Mouse (Mus musculus) embryo, embryonic 11.5 days (tissue): ENCODE measurements around the gene Zfp706.

Experiments
- DNase-seq: peaks from one replicate; pipeline ENCODE4 v3.0.0-alpha.2; 2012; ENCODE audit warnings: low read depth, low spot score

The Zfp706 gene

GRCm38 (mm10) chr15:37007233-37007958 lies at the start of gene Zfp706:
Gene Zfp706, minus strand, starts transcription at chr15:37007773.
- peak; percentile 97 for DNase-seq

GRCm38 (mm10) chr15:37054582-37054981 lies 47.0 kb upstream of the Zfp706 start:
- no peak for DNase-seq

DNA sequence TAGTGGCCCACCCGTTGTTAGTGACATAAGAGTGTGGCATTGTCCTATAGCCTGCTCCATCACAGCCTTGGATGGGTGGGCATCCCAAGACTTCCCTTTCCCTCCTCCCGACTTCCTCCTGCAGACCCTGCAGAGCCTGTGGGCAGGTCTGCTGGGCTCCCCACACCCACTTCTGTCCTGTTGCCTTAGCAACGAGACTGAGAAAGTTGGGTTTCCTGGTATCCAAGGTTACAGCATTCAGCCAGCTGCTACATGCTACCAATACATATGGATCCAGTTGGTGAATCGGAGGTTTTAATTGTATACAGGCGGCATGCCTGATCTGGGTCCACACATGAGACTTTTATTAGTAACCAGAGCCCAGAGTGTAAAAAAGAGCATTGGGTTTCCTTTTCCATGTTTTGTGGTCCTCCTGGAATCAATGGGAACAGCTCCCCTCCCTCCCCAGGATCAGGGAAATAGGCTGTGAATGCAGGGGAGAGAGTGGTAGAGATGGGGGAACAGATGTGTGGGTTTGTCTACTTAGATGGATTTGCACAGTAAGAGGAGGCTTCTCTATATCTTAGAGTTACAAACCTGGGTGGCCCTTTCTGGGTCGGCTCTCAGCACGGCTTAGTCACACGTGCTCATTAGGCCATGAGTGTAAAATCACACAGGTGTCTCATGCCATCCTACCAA lies 45.7 kb upstream of the Zfp706 start:
- peak; percentile 57 for DNase-seq

DNA sequence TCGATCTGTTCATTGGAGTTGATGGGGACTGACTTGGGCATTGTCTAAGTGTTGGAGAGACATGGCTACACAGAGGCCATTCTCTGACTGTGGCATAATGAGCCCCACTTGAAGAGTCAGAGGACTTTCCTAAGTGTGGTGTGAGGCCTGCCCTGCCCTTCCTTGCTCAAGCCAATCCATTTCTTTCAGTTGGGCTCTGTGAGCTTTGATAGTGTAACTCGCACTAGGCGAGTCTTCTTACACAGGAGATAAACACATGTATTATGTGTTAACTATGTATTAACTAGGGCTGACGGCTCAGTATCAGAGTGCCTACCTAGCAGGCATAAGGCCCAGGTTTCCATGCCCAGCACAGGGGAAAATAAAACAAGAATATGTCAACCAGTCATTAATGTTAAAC lies 39.8 kb upstream of the Zfp706 start:
- no peak for DNase-seq

DNA sequence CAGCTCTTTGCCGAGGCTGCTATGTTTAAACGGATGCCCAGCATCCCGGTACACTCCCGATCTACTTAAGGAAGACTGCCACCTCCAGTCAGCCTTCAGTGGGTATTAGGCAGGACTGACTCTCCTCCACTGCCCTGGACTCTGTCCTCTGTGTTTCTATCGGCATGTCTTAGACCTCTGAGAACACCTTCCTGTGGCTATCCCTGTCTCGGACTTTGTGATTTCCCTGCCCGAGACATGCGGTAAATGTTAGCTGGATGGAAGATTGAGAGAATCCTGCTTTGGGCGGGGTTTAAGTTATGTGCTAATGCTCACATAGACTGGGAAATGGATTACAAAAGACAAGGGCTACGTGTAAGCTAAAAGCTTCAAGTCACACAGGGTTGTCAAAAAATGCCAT lies 39.0 kb upstream of the Zfp706 start:
- no peak for DNase-seq

DNA sequence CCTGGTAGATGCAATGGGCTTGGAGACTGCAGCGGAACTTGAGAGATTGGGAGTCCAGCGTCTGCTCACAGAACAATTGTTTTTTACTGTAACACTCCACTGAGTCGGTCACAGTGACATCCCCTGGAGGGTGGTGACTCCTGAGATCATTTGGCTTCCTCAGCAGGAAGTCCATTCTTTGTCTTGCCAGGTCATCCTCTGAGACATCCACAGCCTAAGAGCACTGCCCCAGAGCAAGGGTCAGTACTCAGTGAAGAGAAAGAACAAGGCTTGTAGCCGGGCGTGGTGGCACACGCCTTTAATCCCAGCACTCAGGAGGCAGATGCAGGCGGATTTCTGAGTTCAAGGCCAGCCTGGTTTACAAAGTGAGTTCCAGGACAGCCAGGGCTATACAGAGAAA lies 38.6 kb upstream of the Zfp706 start:
- DNase-seq = no peak

- no peak for DNase-seq
These were observed 37.9 kb upstream of the Zfp706 start for GRCm38 (mm10) chr15:37045456-37045855.

DNA sequence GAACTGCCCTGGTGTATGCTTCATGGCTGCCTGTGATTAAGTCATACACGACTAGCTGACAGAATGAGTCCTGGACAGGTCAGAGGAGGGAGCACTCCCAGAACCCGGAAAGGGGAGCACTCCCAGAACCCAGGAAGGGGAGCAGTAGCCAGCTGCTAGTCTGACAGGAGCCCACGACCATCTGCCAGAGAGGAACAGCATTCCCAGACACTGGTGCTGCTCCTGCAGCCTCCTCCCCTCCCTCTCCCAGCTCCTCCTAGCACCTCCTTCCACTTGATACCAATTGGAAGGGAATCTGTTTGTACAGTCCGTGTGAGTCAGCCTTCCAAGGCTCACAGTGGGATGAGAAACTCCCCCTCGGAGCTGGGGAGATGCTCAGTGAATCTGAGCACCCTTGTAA lies 35.0 kb upstream of the Zfp706 start:
- DNase-seq = no peak

DNA sequence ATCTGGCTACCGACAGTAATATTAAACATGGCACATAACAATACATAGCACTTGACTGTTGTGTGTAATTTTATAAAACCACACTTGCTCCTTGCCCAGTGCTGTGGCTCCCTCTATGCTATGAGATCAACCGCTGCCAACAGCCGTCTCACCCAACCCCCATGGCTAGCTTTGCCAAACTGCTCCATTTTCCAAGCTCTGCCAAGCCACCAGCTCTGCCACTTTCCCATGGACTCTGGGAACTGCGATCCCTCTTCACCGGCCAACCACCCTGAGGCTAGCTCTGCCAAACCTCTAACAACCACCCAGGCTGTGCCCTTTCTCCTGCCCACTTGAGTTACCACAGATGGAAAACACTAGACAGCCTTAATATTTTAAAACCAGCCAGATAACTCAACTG lies 33.6 kb upstream of the Zfp706 start:
- no peak for DNase-seq

GRCm38 (mm10) chr15:37038666-37039065 lies 31.1 kb upstream of the Zfp706 start:
- DNase-seq = no peak

GRCm38 (mm10) chr15:37037704-37038103 lies 30.1 kb upstream of the Zfp706 start:
- DNase-seq = no peak

GRCm38 (mm10) chr15:37036481-37037156 lies 29.0 kb upstream of the Zfp706 start:
- no peak for DNase-seq

DNA sequence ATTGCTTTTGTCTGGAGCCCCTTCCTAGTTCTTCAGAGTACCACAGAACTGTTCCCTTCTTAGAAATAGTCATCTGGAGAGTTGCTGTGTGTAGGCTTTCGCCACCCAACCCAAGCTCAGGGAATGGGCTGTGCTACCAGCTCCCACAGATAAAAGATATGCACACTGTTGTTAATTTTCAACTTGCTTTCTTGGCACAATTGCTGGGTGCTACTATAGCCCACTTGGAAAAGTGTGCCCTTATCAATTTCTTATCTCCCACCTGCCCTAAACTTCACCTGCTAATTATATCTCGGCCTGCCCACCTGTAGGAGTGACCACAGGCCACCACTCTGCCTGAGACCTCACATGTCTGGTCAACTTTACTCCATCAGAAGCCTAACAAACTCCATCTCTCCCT lies 26.6 kb upstream of the Zfp706 start:
- DNase-seq = no peak

DNA sequence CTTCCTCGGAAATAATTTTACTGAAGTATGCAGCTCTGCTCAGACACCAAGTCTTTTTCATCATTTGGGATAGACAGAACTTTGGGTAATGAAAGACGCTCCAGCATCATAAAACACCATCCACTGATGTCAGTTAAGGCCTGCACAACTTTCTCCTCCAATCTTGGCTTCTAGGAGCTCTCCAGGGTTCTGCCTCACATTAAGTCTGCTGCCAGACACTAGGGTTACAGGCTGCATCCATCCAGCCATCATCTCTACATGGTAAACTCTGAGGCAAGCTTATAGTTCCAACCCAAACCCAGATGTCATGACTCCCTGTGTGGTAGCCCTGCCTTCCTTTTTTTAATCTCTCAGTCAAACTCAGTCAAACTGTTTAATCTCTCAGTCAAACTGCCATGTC lies 25.9 kb upstream of the Zfp706 start:
- DNase-seq = no peak

DNA sequence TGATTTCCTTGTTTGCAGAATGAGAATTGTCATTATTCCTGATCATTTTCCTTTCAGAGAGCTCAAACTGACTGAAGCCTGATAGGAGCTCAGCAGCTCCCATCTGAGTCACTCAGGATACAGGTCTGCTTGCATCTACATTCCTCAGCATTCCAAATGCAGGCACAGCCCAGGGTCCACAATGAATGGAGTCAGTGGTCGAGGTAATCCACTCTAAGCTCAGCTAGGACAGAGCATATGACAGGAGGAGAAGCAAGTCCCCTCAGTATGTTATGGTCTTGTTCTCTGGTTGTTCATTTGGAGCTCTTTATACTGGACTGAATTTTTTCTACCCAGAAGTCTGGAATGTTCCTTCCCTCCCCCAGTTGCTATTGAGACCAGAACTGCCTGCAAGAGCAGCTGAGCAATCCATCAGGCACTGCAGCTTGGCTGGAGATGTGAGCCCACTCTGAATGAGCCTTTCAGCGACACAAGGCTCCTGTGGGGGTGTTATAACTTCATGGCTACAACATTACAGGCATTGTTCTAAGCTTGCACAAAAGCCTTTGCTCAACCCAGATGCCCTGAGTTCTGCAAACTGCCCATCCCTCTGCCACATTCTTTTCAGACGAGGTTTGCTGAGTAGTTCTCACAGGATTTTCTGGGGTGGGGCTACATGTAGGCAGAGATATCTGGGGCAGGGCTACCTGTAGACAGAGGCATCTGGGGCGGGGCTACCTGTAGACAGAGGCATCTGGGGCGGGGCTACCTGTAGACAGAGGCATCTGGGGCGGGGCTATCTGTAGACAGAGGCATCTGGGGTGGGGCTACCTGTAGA lies 24.0 kb upstream of the Zfp706 start:
- DNase-seq = no peak

GRCm38 (mm10) chr15:37030929-37031328 lies 23.4 kb upstream of the Zfp706 start:
- no peak for DNase-seq

DNA sequence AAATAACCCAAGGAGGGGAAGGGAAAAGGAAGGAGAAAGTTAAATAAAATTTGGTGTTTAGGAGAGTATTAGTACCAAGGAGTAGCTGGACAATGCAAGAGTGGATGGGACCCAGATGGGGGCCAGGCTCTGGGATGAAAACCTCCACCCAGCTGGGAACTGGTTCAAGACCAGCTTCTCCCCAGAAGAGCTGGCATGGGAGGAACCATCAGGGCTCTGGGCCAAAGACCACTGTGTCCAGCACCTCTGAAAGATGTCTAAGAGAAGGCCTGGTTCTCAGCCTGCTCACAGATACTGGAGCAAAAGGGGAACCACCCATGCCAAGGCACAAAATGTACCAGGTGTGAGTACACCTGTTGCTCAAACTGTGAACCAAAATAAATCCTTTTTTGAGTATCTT lies 20.4 kb upstream of the Zfp706 start:
- no peak for DNase-seq

DNA sequence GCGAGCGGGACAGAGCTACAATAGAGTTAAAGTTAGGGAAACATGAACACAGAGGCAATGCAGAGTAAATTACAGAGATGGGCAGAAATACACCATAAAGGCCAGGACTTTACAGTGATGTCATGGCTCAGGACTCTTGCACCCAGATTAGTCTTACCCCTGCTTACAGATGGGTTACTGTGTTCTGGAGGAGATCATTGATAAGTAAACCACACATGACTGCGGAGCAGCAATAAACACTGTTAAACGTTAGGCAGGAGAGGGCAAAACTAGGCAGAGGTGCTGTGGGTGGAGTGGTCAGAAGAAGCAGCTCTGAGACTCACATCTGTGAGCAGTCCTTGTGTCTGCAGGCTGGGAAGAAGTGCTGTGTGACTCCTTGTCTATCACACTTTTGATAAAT lies 18.9 kb upstream of the Zfp706 start:
- no peak for DNase-seq

DNA sequence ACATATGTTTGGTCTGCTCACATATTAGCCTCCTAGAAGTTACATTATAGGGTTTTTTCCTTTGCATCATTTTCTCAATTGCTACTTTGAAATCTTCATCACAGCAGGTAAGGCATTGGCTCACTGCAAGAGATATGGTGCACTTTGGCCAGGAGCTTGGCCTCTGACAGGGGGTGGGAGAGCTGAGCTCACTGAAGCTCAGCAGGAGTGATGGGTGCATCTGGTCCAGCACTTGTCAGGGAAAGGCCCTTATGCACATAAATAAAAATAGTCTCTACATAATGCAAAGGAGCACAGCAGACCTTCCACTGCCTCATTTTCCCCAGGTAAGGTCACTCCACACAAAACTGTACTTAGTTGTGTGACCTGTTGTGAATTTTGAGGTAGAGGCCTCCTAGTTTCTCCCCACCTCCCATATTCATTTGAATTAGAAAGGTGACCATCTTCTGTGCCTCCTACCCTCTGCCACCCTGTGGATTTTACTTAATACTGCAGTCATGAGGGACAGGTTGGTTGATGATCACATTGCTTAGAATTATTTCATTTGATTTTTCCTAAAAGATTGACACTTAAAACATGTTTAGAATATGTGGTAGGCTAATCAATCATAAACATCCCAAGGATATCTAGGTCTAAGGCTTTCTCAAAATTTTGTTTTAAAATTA lies 13.1 kb upstream of the Zfp706 start:
- no peak for DNase-seq

- DNase-seq = no peak
These were observed 11.9 kb upstream of the Zfp706 start for GRCm38 (mm10) chr15:37019434-37019833.

- DNase-seq = no peak
These were observed 4.3 kb upstream of the Zfp706 start for GRCm38 (mm10) chr15:37011897-37012296.
